Mouse (Mus musculus) ES-E14 (cell line): ENCODE data around the gene Vapb. TPM values are rescaled to one million over a fixed set of nuclear protein-coding genes. Genes with fewer than 3 reads are reported as not detected.
"Not testable (repeated sequence)": the region's sequence is repeated elsewhere in the genome, so short reads cannot be mapped to it uniquely, and the experiment has no call there.

ENCODE experiments used
- DNase-seq: peaks from one replicate; pipeline ENCODE4 v3.0.0-alpha.2; 2013; ENCODE audit warnings: low read depth, low spot score
- H3K27ac ChIP-seq: 2 replicates; pipeline ENCODE4 v1.5.1; 2012; ENCODE audit warnings: low read depth, mild to moderate bottlenecking, low read length, moderate library complexity, mixed read lengths; ENCODE audit not compliant: poor library complexity, insufficient read depth, severe bottlenecking
- H3K36me3 ChIP-seq: 2 replicates; pipeline ENCODE4 v1.6.1; 2012; ENCODE audit warnings: mild to moderate bottlenecking, low read length, moderate library complexity, mixed read lengths; ENCODE audit not compliant: control insufficient read depth, poor library complexity, insufficient read depth, severe bottlenecking
- H3K4me1 ChIP-seq, 2 experiments: fragments of 150-350 bp in 1 of 2; sonication (generic) in 1 of 2; 2 replicates each; pipeline ENCODE4 v1.6.1; 2012; ENCODE audit warnings: low read length in 2 of 2, mild to moderate bottlenecking in 1 of 2, mixed read lengths in 1 of 2; ENCODE audit not compliant: control insufficient read depth in 2 of 2, insufficient read depth in 2 of 2, poor library complexity in 1 of 2
- H3K4me3 ChIP-seq, 2 experiments: fragments of 150-350 bp in 1 of 2; sonication (generic) in 1 of 2; 2 replicates each; pipeline ENCODE4 v1.5.1; 2012; ENCODE audit warnings: low read length in 2 of 2, low read depth in 1 of 2, mild to moderate bottlenecking in 1 of 2, mixed read lengths in 1 of 2; ENCODE audit not compliant: insufficient read depth in 1 of 2, poor library complexity in 1 of 2, severe bottlenecking in 1 of 2
- H3K9ac ChIP-seq: 2 replicates; pipeline ENCODE4 v1.6.1; 2012; ENCODE audit warnings: low read depth, mild to moderate bottlenecking, low read length, mixed read lengths; ENCODE audit not compliant: poor library complexity, insufficient read depth, severe bottlenecking
- H3K9me3 ChIP-seq: fragments of 150-350 bp; sonication (generic); 2 replicates; pipeline ENCODE4 v1.6.1; 2012; ENCODE audit warnings: low read depth, mild to moderate bottlenecking, low read length; ENCODE audit not compliant: control insufficient read depth, insufficient read depth
- CHD2 ChIP-seq: IDR thresholded peaks from 2 replicates; pipeline ENCODE4 v1.6.1; 2014; ENCODE audit warnings: mild to moderate bottlenecking, low read depth, low read length, inconsistent platforms
- HCFC1 ChIP-seq: IDR thresholded peaks from 2 replicates; pipeline ENCODE4 v1.6.1; 2012; ENCODE audit warnings: low read length, inconsistent platforms, borderline replicate concordance; ENCODE audit not compliant: insufficient read depth
- MAFK ChIP-seq: IDR thresholded peaks from 2 replicates; pipeline ENCODE4 v1.6.1; 2014; ENCODE audit warnings: mild to moderate bottlenecking, low read depth, low read length, inconsistent platforms; ENCODE audit not compliant: insufficient read depth
- ZC3H11A ChIP-seq: IDR thresholded peaks from 2 replicates; pipeline ENCODE4 v1.6.1; 2012; ENCODE audit warnings: low read depth, mild to moderate bottlenecking, inconsistent platforms, low read length, borderline replicate concordance
- ZNF384 ChIP-seq: IDR thresholded peaks from 2 replicates; pipeline ENCODE4 v1.6.1; 2012; ENCODE audit warnings: low read depth, low read length, inconsistent platforms
- in situ Hi-C, 2 experiments: fragments of 600-800 bp; cut with MboI; formaldehyde crosslinking; loops; one replicate each; pipeline ENCODE4 v1.15.1; 2025; ENCODE audit warnings: low sequenced_read_pairs in 2 of 2, inconsistent platforms in 1 of 2; ENCODE audit not compliant: unreplicated experiment in 2 of 2
- total RNA-seq: library from RNA; depleted of rRNA; stranded (reverse); fragments of 300-350 nt; gene quantifications from 2 replicates; pipeline ENCODE4 v1.2.3, GENCODE M21; 2012

The Vapb gene
- total RNA-seq, 1 experiment, result 26.5 TPM

DNA sequence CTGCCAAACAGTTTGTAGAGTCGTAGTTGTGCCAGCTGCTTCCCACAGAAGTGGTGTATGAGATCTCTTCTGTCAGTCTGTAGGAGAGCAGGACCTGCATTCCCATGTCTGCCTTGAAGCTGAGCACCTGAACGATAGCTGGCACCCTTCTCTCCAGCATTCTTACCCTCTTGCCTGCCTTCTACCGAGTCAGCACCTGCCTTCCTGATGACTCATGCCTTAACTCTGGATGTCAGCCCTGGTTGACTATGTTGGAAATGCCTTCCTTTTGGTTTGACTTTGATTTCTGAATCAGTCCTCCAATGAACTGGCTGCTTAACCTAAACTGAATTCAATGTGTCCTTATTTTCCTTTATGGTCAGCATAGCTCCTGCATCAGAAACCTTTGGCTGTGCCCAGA, 38.5 kb upstream of the Vapb start:
- in situ Hi-C loops, result no loop called here
- no peak overlapping the region for H3K9ac ChIP-seq
- H3K9me3 ChIP-seq, result no peaks in the 10 kb centered on the region
- TF ChIP-seq CHD2, result no peak
- TF ChIP-seq ZNF384, result no peak
- no peak for TF ChIP-seq HCFC1
- no peak for TF ChIP-seq MAFK
- TF ChIP-seq ZC3H11A, result no peak
- peaks cover 35% of the 10 kb centered on the region for H3K36me3 ChIP-seq
- no peak overlapping the region for H3K4me3 ChIP-seq
- no peak for DNase-seq
- H3K27ac ChIP-seq, result peak overlapping the region; percentile 42; the same call in 1 of the 2 replicates
- no peaks in the 10 kb centered on the region for H3K4me1 ChIP-seq

- Histone ChIP-seq H3K36me3 (peaks cover 27% of the 10 kb centered on the region; the same call in 1 of the 2 replicates), H3K4me3 (no peak overlapping the region), H3K4me1 (no peaks in the 10 kb centered on the region), H3K27ac (no peak overlapping the region), H3K9ac (no peak overlapping the region), H3K9me3 (no peaks in the 10 kb centered on the region)
- in situ Hi-C loops, result no loop called here
- TF ChIP-seq ZC3H11A (no peak), CHD2 (no peak), HCFC1 (no peak), ZNF384 (no peak), MAFK (no peak)
- no peak for DNase-seq
Measured at GRCm38 (mm10) chr2:173702096-173702866, 35.0 kb upstream of the Vapb start.

- H3K27ac ChIP-seq, result no peak overlapping the region
- no peak for TF ChIP-seq ZNF384
- no peaks in the 10 kb centered on the region for H3K9me3 ChIP-seq
- in situ Hi-C loops, result no loop called here
- H3K4me3 ChIP-seq, result no peak overlapping the region
- H3K9ac ChIP-seq, result no peak overlapping the region
- no peak for DNase-seq
- H3K36me3 ChIP-seq, result peaks cover 27% of the 10 kb centered on the region; the same call in 1 of the 2 replicates
- no peaks in the 10 kb centered on the region for H3K4me1 ChIP-seq
Measured at GRCm38 (mm10) chr2:173702867-173703237, 34.5 kb upstream of the Vapb start.

GRCm38 (mm10) chr2:173705827-173706551, 31.3 kb upstream of the Vapb start:
- no peaks in the 10 kb centered on the region for H3K9me3 ChIP-seq
- TF ChIP-seq MAFK (no peak), ZNF384 (no peak), ZC3H11A (no peak), CHD2 (no peak), HCFC1 (no peak)
- no peak overlapping the region for H3K4me3 ChIP-seq
- no peak overlapping the region for H3K9ac ChIP-seq
- no peak for DNase-seq
- H3K4me1 ChIP-seq, result no peaks in the 10 kb centered on the region
- H3K27ac ChIP-seq, result no peak overlapping the region
- H3K36me3 ChIP-seq, result peaks cover 16% of the 10 kb centered on the region; the same call in 1 of the 2 replicates
- in situ Hi-C loops, result no loop called here

DNA sequence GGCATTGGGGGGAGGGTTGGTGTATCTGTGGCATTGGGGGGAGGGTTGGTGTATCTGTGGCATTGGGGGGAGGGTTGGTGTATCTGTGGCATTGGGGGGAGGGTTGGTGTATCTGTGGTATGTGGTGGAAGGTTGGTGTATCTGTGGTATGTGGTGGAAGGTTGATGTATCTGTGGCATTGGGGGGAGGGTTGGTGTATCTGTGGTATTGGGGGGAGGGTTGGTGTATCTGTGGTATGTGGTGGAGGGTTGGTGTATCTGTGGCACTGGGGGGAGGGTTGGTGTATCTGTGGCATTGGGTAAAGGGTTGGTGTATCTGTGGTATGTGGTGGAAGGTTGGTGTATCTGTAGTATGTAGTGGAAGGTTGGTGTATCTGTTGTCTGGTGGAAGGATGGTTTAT, 29.7 kb upstream of the Vapb start:
- H3K9me3 ChIP-seq, DNase-seq, H3K4me1 ChIP-seq, H3K4me3 ChIP-seq, H3K27ac ChIP-seq, H3K9ac ChIP-seq, in situ Hi-C loops, H3K36me3 ChIP-seq: not testable (repeated sequence)
